Mouse (Mus musculus): ENCODE measurements around the gene Megf11.

The Megf11 gene

GRCm38 (mm10) chr9:64557846-64558530, 172.6 kb downstream of the Megf11 start:
- DNase-seq (ENCODE audit: low read depth, low spot score): no peak

- no peak for DNase-seq (ENCODE audit: low read depth, low spot score)
Measured at GRCm38 (mm10) chr9:64564315-64564767, 178.9 kb downstream of the Megf11 start.

- DNase-seq (ENCODE audit: low read depth, low spot score): no peak
Measured at GRCm38 (mm10) chr9:64565915-64566314, 180.5 kb downstream of the Megf11 start.

- DNase-seq (ENCODE audit: low read depth, low spot score): no peak
Measured at GRCm38 (mm10) chr9:64566376-64566775, 180.9 kb downstream of the Megf11 start.

- DNase-seq (ENCODE audit: low read depth, low spot score): no peak
Measured at GRCm38 (mm10) chr9:64567482-64567881, 182.1 kb downstream of the Megf11 start.

- DNase-seq (ENCODE audit: low read depth, low spot score): no peak
Measured at GRCm38 (mm10) chr9:64568467-64569260, 183.2 kb downstream of the Megf11 start.

- DNase-seq (ENCODE audit: low read depth, low spot score): no peak
Measured at GRCm38 (mm10) chr9:64570448-64570847, 185.0 kb downstream of the Megf11 start.

- no peak for DNase-seq (ENCODE audit: low read depth, low spot score)
Measured at GRCm38 (mm10) chr9:64571091-64571490, 185.7 kb downstream of the Megf11 start.

- no peak for DNase-seq (ENCODE audit: low read depth, low spot score)
Measured at GRCm38 (mm10) chr9:64572629-64573190, 187.3 kb downstream of the Megf11 start.

- DNase-seq (ENCODE audit: low read depth, low spot score): no peak
Measured at GRCm38 (mm10) chr9:64575658-64576057, 190.2 kb downstream of the Megf11 start.

GRCm38 (mm10) chr9:64576143-64576878, 190.9 kb downstream of the Megf11 start:
- no peak for DNase-seq (ENCODE audit: low read depth, low spot score)

- no peak for DNase-seq (ENCODE audit: low read depth, low spot score)
Measured at GRCm38 (mm10) chr9:64577156-64577555, 191.7 kb downstream of the Megf11 start.

GRCm38 (mm10) chr9:64578014-64578413, 192.6 kb downstream of the Megf11 start:
- no peak for DNase-seq (ENCODE audit: low read depth, low spot score)

- no peak for DNase-seq (ENCODE audit: low read depth, low spot score)
Measured at GRCm38 (mm10) chr9:64579306-64579705, 193.9 kb downstream of the Megf11 start.

- DNase-seq (ENCODE audit: low read depth, low spot score): no peak
Measured at GRCm38 (mm10) chr9:64586292-64586691, 200.9 kb downstream of the Megf11 start.

GRCm38 (mm10) chr9:64587991-64588390, 202.6 kb downstream of the Megf11 start:
- DNase-seq (ENCODE audit: low read depth, low spot score): no peak

- no peak for DNase-seq (ENCODE audit: low read depth, low spot score)
Measured at GRCm38 (mm10) chr9:64590634-64591041, 205.2 kb downstream of the Megf11 start.

GRCm38 (mm10) chr9:64591436-64591835, 206.0 kb downstream of the Megf11 start:
- DNase-seq (ENCODE audit: low read depth, low spot score): no peak

GRCm38 (mm10) chr9:64594442-64594841, 209.0 kb downstream of the Megf11 start:
- DNase-seq (ENCODE audit: low read depth, low spot score): no peak

GRCm38 (mm10) chr9:64598427-64598826, 213.0 kb downstream of the Megf11 start:
- DNase-seq (ENCODE audit: low read depth, low spot score): no peak

- no peak for DNase-seq (ENCODE audit: low read depth, low spot score)
Measured at GRCm38 (mm10) chr9:64600731-64601130, 215.3 kb downstream of the Megf11 start.

GRCm38 (mm10) chr9:64602895-64603294, 217.5 kb downstream of the Megf11 start:
- DNase-seq (ENCODE audit: low read depth, low spot score): no peak
